Mouse (Mus musculus) hindbrain, embryonic 11.5 days (tissue): ENCODE data around the gene Kbtbd13. TPM values are rescaled to one million over a fixed set of nuclear protein-coding genes. Genes with fewer than 3 reads are reported as not detected.

Source experiments
- ATAC-seq: fragments of 200-750 bp; cut with Nextera tagmentation; 2 replicates; pipeline ENCODE4 v1.8.0; 2017; ENCODE audit warnings: mild to moderate bottlenecking, moderate TSS enrichment, moderate library complexity; ENCODE audit not compliant: low FRiP score
- DNase-seq: peaks from one replicate; pipeline ENCODE4 v3.0.0-alpha.2; 2015; ENCODE audit warnings: low spot score
- H3K27ac ChIP-seq: fragments of 300-500 bp; sonication (generic); 2 replicates; pipeline ENCODE4 v1.5.1; 2014; ENCODE audit warnings: mild to moderate bottlenecking, low read depth, low read length
- H3K27me3 ChIP-seq: fragments of 300-500 bp; sonication (generic); 2 replicates; pipeline ENCODE4 v1.6.1; 2014; ENCODE audit warnings: mild to moderate bottlenecking, low read length, moderate library complexity, mixed read lengths; ENCODE audit not compliant: control insufficient read depth, insufficient read depth
- H3K36me3 ChIP-seq: fragments of 300-500 bp; sonication (generic); 2 replicates; pipeline ENCODE4 v1.6.1; 2014; ENCODE audit warnings: mild to moderate bottlenecking, low read length, moderate library complexity, mixed read lengths; ENCODE audit not compliant: control insufficient read depth, insufficient read depth
- H3K4me1 ChIP-seq: fragments of 300-500 bp; sonication (generic); replicated peaks from 2 replicates; pipeline ENCODE4 v1.6.1; 2014; ENCODE audit warnings: low read length, mixed read lengths; ENCODE audit not compliant: control insufficient read depth, insufficient read depth
- H3K4me2 ChIP-seq: fragments of 300-500 bp; sonication (generic); replicated peaks from 2 replicates; pipeline ENCODE4 v1.6.1; 2014; ENCODE audit warnings: mild to moderate bottlenecking, low read depth, low read length
- H3K4me3 ChIP-seq: fragments of 300-500 bp; sonication (generic); 2 replicates; pipeline ENCODE4 v1.5.1; 2014; ENCODE audit warnings: low read depth, low read length
- H3K9ac ChIP-seq: fragments of 300-500 bp; sonication (generic); 2 replicates; pipeline ENCODE4 v1.6.1; 2014; ENCODE audit warnings: low read depth, low read length
- H3K9me3 ChIP-seq: fragments of 300-500 bp; sonication (generic); 2 replicates; pipeline ENCODE4 v1.6.1; 2016; ENCODE audit warnings: low read length; ENCODE audit not compliant: control insufficient read depth
- WGBS: fragments of 180-500 bp; shearing (Covaris S2); extraction: QIAGEN DNeasy Blood & Tissue Kit; methylation state at CpG from one replicate; pipeline ENCODE4 v1.1.7; 2014; 5-methylcytosine and 5-hydroxymethylcytosine counted together
- polyA plus RNA-seq: library from polyadenylated mRNA; unstranded; fragments of >200 nt; fragmentation: Nextera tagmentation; extraction: Ambion mirVana; gene quantifications from 2 replicates; pipeline ENCODE4 v1.2.1, GENCODE M21; 2014

The Kbtbd13 gene
- polyA plus RNA-seq, 1 experiment from 2014 or later, result not detected

- H3K9ac ChIP-seq, result no peak overlapping the region
- ATAC-seq (no peak), DNase-seq (no peak)
- H3K4me2 ChIP-seq, result no peak overlapping the region
- H3K9me3 ChIP-seq, result no peaks in the 10 kb centered on the region
- no peaks in the 10 kb centered on the region for H3K4me1 ChIP-seq
- H3K36me3 ChIP-seq, result no peaks in the 10 kb centered on the region
- no peaks in the 10 kb centered on the region for H3K27me3 ChIP-seq
- 86% methylated on average over 2 of the region's 2 CpGs for WGBS
- no peak overlapping the region for H3K4me3 ChIP-seq
- H3K27ac ChIP-seq, result no peak overlapping the region
These were observed 13.7 kb upstream of the Kbtbd13 start for GRCm38 (mm10) chr9:65405184-65405449.

DNA sequence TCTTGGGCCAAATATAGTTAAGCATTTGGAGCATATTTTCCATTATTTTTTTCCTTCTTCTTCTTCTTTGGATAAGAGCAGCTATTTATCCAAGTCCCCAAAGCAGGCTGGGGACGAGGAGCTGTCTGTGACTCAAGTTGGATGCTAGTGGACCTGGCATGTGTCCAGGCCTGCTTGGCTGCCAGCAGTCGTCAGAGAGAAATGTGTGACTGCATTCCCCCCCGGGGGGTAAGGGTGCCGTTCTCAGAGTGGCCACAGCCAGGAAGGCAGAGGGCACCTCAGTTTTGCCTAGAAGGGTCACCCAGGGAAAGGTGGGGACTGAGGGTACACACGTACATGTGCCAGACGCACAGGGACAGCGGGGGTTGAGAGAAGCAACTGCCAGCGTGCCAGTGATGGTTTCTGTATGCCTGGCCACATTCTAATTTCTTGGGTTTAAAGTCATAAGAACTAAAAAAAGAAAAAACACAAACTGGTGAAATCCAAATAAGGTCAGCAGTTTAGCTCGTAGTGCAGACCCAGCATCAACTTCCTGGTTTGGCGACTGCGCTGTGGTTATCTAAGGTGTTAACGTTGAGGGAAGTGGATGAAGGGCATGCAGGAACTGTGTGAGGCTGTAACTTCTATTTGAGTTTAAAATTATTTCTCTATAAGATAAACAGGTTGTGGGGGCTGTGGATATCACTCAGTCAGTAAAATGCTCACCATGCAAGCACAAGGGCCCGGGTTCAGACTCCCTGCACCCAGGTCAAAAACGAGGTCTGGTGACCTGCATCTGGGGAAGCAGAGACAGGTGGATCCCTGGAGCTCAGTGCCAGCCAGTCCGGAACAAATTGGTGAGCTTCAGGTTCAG is 13.1 kb upstream of the Kbtbd13 start:
- H3K27ac ChIP-seq, result no peak overlapping the region
- no peak for DNase-seq

DNA sequence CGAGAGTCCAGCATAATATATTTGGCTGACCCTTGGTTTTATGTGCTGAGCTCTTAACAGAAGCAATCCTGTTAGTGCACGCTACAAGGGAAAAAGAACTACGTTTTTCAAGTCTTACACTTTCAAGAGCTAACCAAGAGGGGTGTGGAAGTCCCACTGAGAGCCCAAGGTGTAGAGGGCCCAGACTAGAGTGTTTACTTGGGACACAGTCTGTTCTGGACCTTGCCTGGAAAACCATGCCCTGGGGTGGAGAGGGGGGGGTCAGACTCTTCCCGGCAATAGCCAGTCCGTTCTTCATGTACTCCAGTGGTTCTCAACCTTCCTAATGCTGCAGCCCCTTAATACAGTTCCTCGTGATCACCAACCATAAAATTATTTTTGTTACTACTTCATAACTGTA is 8.5 kb upstream of the Kbtbd13 start:
- Histone ChIP-seq H3K27me3 (no peaks in the 10 kb centered on the region), H3K4me2 (no peak overlapping the region), H3K9ac (no peak overlapping the region), H3K4me1 (no peaks in the 10 kb centered on the region), H3K36me3 (no peaks in the 10 kb centered on the region), H3K9me3 (no peaks in the 10 kb centered on the region), H3K27ac (no peak overlapping the region), H3K4me3 (no peak overlapping the region)
- DNase-seq (no peak), ATAC-seq (no peak)
- WGBS, result 93% methylated on average over 6 of the region's 6 CpGs

More for the DNA sequence above, 13.1 kb upstream of the Kbtbd13 start:
- no peaks in the 10 kb centered on the region for H3K27me3 ChIP-seq
- H3K4me1 ChIP-seq, result no peaks in the 10 kb centered on the region
- H3K9me3 ChIP-seq, result no peaks in the 10 kb centered on the region
- H3K9ac ChIP-seq, result no peak overlapping the region
- 81% methylated on average over 15 of the region's 15 CpGs for WGBS
- no peak overlapping the region for H3K4me3 ChIP-seq
- no peak for ATAC-seq
- no peaks in the 10 kb centered on the region for H3K36me3 ChIP-seq
- no peak overlapping the region for H3K4me2 ChIP-seq

- Histone ChIP-seq H3K27me3 (no peaks in the 10 kb centered on the region), H3K36me3 (no peaks in the 10 kb centered on the region), H3K9ac (peak within 1 kb of the TSS; percentile 68), H3K4me2 (peak within 1 kb of the TSS; percentile 68), H3K9me3 (no peaks in the 10 kb centered on the region), H3K4me1 (no peaks in the 10 kb centered on the region), H3K27ac (no peak within 1 kb of the TSS), H3K4me3 (peak within 1 kb of the TSS; percentile 40)
- WGBS, result under 1% methylated on average over 23 of the region's 24 CpGs
- peak; percentile 85 for DNase-seq
- peak; percentile 68; the same call in 1 of the 2 replicates for ATAC-seq
These were observed 6.8 kb upstream of the Kbtbd13 start, which contains the start of gene Rasl12 for GRCm38 (mm10) chr9:65398279-65398678. Rasl12 (plus strand) TSS chr9:65398506.

DNA sequence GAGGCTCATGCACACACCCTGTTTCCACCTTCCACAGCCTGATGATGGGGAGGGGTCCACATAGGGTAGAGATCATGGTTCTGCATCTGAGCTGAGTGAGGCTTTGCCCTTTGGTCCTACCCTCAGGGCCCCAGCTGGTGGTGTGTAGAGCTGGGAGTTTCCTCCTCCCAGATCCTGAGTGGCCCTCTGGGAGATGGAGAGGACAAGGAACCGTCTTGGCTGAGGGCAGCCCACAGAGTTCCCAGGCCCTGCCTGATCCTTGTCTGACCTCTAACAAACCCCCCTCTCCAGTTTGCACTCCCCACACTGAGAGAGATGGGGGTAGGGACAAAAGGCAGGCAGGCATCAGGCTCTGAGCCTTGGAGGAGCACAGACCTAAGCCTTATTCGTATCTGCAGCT is 2.9 kb upstream of the Kbtbd13 start:
- ATAC-seq, result no peak
- Histone ChIP-seq H3K9me3 (no peaks in the 10 kb centered on the region), H3K9ac (no peak overlapping the region), H3K36me3 (no peaks in the 10 kb centered on the region), H3K27me3 (peaks cover 28% of the 10 kb centered on the region), H3K4me3 (no peak overlapping the region), H3K4me1 (no peaks in the 10 kb centered on the region; the same call in 1 of the 2 replicates), H3K27ac (no peak overlapping the region), H3K4me2 (no peak overlapping the region)
- 61% methylated on average over 2 of the region's 2 CpGs for WGBS
- no peak for DNase-seq

DNA sequence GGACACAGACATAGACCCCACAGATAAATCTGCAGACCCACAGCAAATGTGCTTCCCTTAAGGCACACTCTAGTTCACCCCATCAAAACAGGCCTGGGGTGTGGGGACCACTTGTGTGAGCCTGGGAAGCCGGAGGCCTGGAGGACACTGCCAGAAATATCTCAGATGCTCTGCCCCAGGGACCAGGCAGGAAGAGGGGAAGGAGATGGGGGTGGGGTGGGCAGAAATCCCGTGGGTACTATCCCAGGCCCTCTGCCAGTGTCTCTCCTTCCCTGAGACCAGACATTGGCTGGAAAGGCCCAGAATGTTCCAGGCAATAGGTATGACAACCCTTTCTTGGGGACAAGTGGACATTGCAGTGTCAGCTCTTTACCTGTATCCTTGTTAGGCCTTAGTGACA is 2.2 kb upstream of the Kbtbd13 start:
- DNase-seq (no peak), ATAC-seq (no peak)
- 61% methylated on average over 2 of the region's 2 CpGs for WGBS
- H3K9ac ChIP-seq, result no peak overlapping the region
- peaks cover 31% of the 10 kb centered on the region for H3K27me3 ChIP-seq
- H3K4me3 ChIP-seq, result no peak overlapping the region
- no peaks in the 10 kb centered on the region; the same call in 1 of the 2 replicates for H3K4me1 ChIP-seq
- no peaks in the 10 kb centered on the region for H3K9me3 ChIP-seq
- no peaks in the 10 kb centered on the region for H3K36me3 ChIP-seq
- H3K27ac ChIP-seq, result no peak overlapping the region
- H3K4me2 ChIP-seq, result no peak overlapping the region

- no peaks in the 10 kb centered on the region; the same call in 1 of the 2 replicates for H3K4me1 ChIP-seq
- H3K4me3 ChIP-seq, result no peak overlapping the region
- ATAC-seq, result no peak
- no peaks in the 10 kb centered on the region for H3K9me3 ChIP-seq
- H3K9ac ChIP-seq, result no peak overlapping the region
- H3K4me2 ChIP-seq, result no peak overlapping the region
- H3K36me3 ChIP-seq, result no peaks in the 10 kb centered on the region
- peaks cover 31% of the 10 kb centered on the region for H3K27me3 ChIP-seq
- DNase-seq, result peak; percentile 82
- 32% methylated on average over 6 of the region's 6 CpGs for WGBS
- H3K27ac ChIP-seq, result no peak overlapping the region
These were observed 1.3 kb upstream of the Kbtbd13 start for GRCm38 (mm10) chr9:65392638-65393364.

GRCm38 (mm10) chr9:65390752-65391612 is 470 bp downstream of the Kbtbd13 start:
- DNase-seq (peak; percentile 57), ATAC-seq (no peak)
- Histone ChIP-seq H3K36me3 (no peaks in the 10 kb centered on the region), H3K9me3 (no peaks in the 10 kb centered on the region), H3K9ac (0 out of 2 replicates have a peak overlapping the region, but pooled peaks have one; percentile 23), H3K27ac (no peak overlapping the region), H3K4me2 (peak overlapping the region; percentile 47), H3K4me1 (no peaks in the 10 kb centered on the region; the same call in 1 of the 2 replicates), H3K27me3 (peaks cover 31% of the 10 kb centered on the region), H3K4me3 (peak overlapping the region; percentile 37)
- 23% methylated on average over 71 of the region's 96 CpGs for WGBS
